Mouse (Mus musculus): ENCODE data around the gene Tmem164. TPM values are rescaled to one million over a fixed set of nuclear protein-coding genes. Genes with fewer than 3 reads are reported as not detected.
A peak's percentile ranks its signal among the peaks of the same experiment; 100 is the strongest.

The Tmem164 gene
- polyA plus RNA-seq (2015; fragmentation: Nextera tagmentation; extraction: Ambion mirVana), result 22.3 and 24.2 TPM in 2 replicates

DNA sequence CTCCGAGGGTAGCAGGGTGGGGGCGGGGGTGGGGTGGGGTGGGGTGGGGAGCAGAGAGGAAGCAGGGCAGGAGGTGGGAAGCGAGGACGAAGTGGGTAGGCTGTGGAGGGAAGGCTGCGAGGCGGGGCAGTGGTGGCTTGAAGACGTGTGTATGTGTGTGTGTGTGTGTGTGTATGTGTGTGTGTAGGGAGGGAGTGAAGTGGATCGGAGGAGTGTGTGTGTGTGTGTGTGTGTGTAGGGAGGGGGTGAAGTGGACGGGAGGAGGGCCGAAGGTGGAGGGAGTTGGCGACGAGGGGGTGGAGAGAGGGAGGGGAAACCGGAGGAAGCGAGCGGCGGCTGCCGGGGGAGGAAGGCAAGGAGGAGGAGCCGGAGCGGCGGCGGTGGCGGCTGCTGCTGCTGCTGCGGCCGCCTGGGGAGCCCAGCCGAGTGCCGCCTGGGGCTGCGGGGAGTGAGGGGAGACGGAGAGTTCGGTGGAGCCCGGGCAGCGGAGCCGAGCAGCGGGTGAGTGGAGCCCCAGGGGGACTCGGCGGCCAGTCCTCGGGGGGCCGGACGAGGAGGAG lies at the start of gene Tmem164:
Tmem164 (plus strand) TSS at position 351 of the 560 bp plus-strand sequence.

Small RNA genes within 50 kb of the gene (microRNA-seq; reads per million reads assigned to microRNA genes)
- gene Mir652 (ENCODE audit: borderline replicate concordance, insufficient number of aligned reads), result 9,235 reads per million, percentile 92 among the genes with 10 or more reads in this experiment
